Mouse (Mus musculus) ES-Bruce4 (cell line): Measurements from ENCODE around the gene Plcg2.

ENCODE experiments used
- CTCF ChIP-seq: IDR thresholded peaks from one replicate; pipeline ENCODE4 v1.8.1; 2011; ENCODE audit warnings: low read depth, low read length
- POLR2A ChIP-seq: IDR thresholded peaks from one replicate; pipeline ENCODE4 v1.8.1; 2011; ENCODE audit warnings: low read length; ENCODE audit not compliant: insufficient read depth

- TF ChIP-seq CTCF (no peak), POLR2A (no peak)
Observed at GRCm38 (mm10) chr8:117604101-117604500, 106.0 kb downstream of the Plcg2 start.
